Mouse (Mus musculus) thymus, postnatal 36 days (tissue): ENCODE data around the gene Olfr1466.

Experiments
- DNase-seq, 2 experiments: peaks; one replicate each; pipeline ENCODE4 v3.0.0; 2022; ENCODE audit warnings: mixed read lengths in 2 of 2

The Olfr1466 gene

DNA sequence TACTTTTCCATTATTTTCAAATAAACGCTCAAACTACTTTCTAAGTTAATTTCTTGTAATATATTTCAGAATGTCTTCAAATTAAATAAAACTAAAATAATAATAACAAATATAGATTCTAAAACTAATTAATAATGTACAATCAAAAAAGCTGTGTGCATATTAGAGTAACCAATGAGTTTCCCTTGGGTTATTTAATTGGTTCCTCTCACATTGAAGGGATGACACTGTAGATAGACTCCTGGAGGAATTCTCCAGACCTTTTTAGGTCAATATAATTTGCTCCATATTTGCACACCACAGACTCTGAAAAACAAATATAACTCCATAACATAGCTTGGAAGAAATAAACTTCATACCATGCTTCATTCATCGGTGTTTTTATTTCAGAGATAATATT lies at the start of gene Olfr1466:
TSS of gene Olfr1466 (plus strand) at position 301 of the 400 bp plus-strand sequence.
- no peak for DNase-seq

DNA sequence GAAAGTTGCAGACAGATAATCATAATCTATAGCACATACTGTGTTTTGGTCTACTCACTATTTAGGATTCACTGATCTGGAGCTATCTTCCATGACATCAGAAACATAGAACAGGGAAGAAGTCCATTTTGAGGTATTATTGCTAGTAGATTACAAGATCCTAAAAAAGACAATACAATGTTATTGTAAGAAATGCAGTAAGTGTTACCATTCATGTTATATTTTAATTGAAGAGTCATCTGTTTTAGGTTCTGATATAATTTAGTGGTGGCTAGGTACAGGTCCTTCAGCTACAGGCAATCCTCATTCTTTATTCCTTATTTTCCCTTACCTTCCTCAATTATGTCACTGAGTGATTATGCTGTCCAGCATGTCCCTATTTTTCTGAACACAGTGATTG lies 23.2 kb upstream of the Olfr1466 start, which contains the start of gene Olfr1465:
TSS of gene Olfr1465 (minus strand) at position 101 of the 400 bp plus-strand sequence.
- no peak for DNase-seq

DNA sequence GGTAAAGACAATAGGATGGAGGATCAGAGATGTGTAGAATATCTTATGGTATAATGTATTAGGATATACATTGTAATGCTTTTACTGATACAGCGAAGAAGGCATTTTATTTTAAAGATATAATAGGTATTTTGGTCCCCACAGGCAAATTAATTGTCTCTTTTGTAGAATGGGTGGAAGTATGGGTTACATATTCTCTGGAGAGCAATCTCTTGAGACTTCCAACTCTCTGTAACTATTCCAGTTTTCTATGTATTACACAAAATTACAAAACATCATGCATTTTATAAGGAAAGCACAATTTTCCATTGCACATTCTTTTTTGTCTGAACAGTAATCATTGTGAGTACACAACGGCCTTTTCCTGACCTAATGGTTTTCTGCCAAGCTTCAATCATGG lies 23.3 kb downstream of the Olfr1466 start, which contains the start of gene Olfr1467:
TSS of gene Olfr1467 (plus strand) at position 301 of the 400 bp plus-strand sequence.
- DNase-seq, result no peak
